Mouse (Mus musculus): ENCODE results near the gene Ghr. TPM values are rescaled to one million over a fixed set of nuclear protein-coding genes. Genes with fewer than 3 reads are reported as not detected.

Gene Ghr
- total and polyA plus RNA-seq, 2 experiments from 2014 or later = 5.7 to 8.0 TPM

DNA sequence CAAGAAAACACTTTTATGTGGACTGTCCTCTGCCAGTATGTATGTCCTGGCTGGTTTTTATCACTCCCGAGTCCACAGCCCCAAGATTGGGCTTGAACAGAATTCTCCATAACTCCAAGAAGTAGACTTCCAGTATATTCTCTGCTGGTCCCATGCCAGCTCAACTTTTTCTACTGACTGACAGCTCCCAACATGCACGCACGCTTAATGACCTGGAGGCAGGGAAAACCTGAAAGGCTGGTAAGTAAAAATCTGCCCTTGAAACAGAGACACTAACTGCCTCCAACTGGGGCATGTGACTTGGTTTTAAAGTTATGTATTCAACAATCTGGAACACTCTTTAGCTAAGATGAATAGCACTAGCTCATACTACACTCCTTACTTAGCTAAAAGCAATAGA, 81.6 kb downstream of the Ghr start:
- H3K4me1 ChIP-seq (ENCODE audit: insufficient read depth) = no peaks in the 10 kb centered on the region
- no peaks in the 10 kb centered on the region for H3K27me3 ChIP-seq (ENCODE audit: insufficient read depth, low read length)
- no peaks in the 10 kb centered on the region for H3K9me3 ChIP-seq (ENCODE audit: low read length)
- H3K4me3 ChIP-seq (ENCODE audit: low read depth, low read length) = no peak overlapping the region
- H3K36me3 ChIP-seq (ENCODE audit: insufficient read depth) = no peaks in the 10 kb centered on the region
- no peak overlapping the region for H3K4me2 ChIP-seq (ENCODE audit: low read depth)
- DNase-seq (no peak), ATAC-seq (no peak)
- 80% methylated on average over 3 of the region's 3 CpGs for WGBS
- H3K9ac ChIP-seq = no peak overlapping the region
- H3K27ac ChIP-seq (ENCODE audit: low read depth, low read length) = no peak overlapping the region
- no peak for TF ChIP-seq CTCF (IDR thresholded peaks at IDR 0.05; ENCODE audit: low read depth)

DNA sequence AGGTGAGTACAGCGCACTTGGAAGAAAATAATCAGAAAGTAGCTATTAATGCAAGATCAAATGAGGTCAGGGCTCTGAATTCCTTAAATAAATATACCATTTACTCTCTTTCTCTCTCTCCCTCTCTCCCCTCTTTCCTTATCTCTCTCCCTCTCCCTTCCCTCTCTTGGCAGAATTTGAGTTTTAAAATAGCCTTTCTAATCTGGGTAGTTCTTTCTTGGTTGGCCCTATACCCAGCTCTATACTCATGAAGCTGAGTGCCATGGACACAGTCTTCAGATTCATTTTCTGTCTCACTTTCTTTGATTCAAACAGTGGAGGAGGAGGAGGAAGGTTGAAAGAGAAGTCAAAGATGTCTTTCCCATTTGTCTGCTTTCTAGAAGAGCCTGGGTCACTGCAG, 84.3 kb downstream of the Ghr start:
- DNase-seq (no peak), ATAC-seq (no peak)
- H3K4me3 ChIP-seq (ENCODE audit: low read depth, low read length) = no peak overlapping the region
- no peaks in the 10 kb centered on the region for H3K4me1 ChIP-seq (ENCODE audit: insufficient read depth)
- H3K27ac ChIP-seq (ENCODE audit: low read depth, low read length) = no peak overlapping the region
- 91% methylated on average over 1 of the region's 1 CpGs for WGBS
- no peak for TF ChIP-seq CTCF (IDR thresholded peaks at IDR 0.05; ENCODE audit: low read depth)
- H3K9ac ChIP-seq = no peak overlapping the region
- no peaks in the 10 kb centered on the region for H3K27me3 ChIP-seq (ENCODE audit: insufficient read depth, low read length)
- no peak overlapping the region for H3K4me2 ChIP-seq (ENCODE audit: low read depth)
- H3K36me3 ChIP-seq (ENCODE audit: insufficient read depth) = no peaks in the 10 kb centered on the region
- H3K9me3 ChIP-seq (ENCODE audit: low read length) = no peaks in the 10 kb centered on the region

DNA sequence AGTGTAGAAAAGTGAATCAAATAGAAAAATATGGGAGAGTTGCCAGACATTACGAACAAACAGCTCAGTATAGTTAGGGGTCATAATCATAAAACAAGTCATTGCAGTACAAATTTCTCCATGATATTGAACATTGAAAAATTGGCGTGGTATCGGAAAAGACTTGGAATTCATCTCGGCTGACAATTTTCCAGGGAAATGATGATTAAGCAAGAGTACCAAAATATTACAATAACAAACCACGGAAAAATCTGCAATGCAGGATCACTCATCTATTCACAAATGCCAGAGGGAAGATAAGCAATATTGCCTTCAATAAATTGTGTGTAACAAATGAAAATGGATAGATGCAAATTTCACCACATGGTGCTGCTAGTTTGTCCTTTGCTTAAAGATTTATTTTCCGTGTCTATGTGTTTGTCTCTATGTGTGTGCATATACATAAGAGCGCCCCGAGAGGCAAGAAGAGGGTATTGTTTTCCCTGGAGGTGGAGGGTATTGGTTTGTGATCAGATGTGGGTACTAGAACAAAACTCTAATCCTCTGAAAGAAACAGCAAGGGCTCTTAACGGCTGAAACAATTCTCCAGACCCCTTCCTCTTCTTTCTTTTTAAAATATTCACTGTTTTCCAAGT, 85.2 kb downstream of the Ghr start:
- no peak for TF ChIP-seq CTCF (IDR thresholded peaks at IDR 0.05; ENCODE audit: low read depth)
- Histone ChIP-seq H3K27me3 (ENCODE audit: insufficient read depth, low read length) (no peaks in the 10 kb centered on the region), H3K4me1 (ENCODE audit: insufficient read depth) (no peaks in the 10 kb centered on the region), H3K36me3 (ENCODE audit: insufficient read depth) (no peaks in the 10 kb centered on the region), H3K9me3 (ENCODE audit: low read length) (no peaks in the 10 kb centered on the region), H3K4me3 (ENCODE audit: low read depth, low read length) (no peak overlapping the region), H3K4me2 (ENCODE audit: low read depth) (no peak overlapping the region), H3K9ac (no peak overlapping the region), H3K27ac (ENCODE audit: low read depth, low read length) (no peak overlapping the region)
- DNase-seq (no peak), ATAC-seq (no peak)
- 71% methylated on average over 9 of the region's 9 CpGs for WGBS

DNA sequence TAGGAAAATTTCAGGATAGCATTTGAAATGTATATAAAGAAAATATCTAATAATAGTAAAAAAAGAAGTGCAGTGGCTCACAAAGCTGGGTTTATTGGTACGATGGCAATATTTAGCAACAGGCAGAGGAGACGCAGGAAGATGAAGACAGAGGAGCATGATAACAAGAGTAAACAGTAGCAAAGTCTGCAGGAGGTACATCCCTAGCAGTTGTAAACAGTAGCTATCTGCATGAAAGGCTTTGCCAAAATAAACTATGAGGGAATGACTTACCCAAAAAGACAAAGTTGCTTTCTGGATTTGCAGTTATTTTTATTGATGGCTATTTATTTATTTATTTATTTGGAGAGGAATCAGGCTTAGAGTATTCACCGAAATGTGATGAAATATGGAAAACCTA, 92.4 kb downstream of the Ghr start:
- no peak overlapping the region for H3K9ac ChIP-seq
- no peaks in the 10 kb centered on the region for H3K27me3 ChIP-seq (ENCODE audit: insufficient read depth, low read length)
- H3K4me2 ChIP-seq (ENCODE audit: low read depth) = no peak overlapping the region
- WGBS = 89% methylated on average over 3 of the region's 3 CpGs
- no peak overlapping the region for H3K27ac ChIP-seq (ENCODE audit: low read depth, low read length)
- no peaks in the 10 kb centered on the region for H3K9me3 ChIP-seq (ENCODE audit: low read length)
- no peak overlapping the region for H3K4me3 ChIP-seq (ENCODE audit: low read depth, low read length)
- TF ChIP-seq CTCF (IDR thresholded peaks at IDR 0.05; ENCODE audit: low read depth) = no peak
- no peak for ATAC-seq
- H3K36me3 ChIP-seq (ENCODE audit: insufficient read depth) = no peaks in the 10 kb centered on the region
- no peak for DNase-seq
- no peaks in the 10 kb centered on the region for H3K4me1 ChIP-seq (ENCODE audit: insufficient read depth)

DNA sequence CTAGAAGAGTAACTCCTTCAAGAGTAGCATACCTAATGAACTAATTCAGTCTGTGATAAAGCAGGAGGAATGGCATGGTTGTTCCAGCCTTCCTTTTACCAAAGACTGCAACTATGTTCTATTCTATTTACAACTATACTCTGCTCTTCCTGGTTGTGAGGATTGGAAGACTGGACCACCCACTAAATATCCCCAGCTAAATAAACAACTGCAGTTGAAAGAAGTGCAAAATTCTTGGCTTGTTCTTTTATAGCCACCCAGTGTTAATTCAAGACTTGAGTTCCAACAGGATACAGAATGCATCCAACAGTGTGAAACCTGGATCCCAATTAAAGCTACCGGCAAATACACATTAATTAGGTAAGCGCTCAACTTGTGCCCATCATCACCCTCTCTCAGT, 93.3 kb downstream of the Ghr start:
- H3K27ac ChIP-seq (ENCODE audit: low read depth, low read length) = no peak overlapping the region
- DNase-seq (no peak), ATAC-seq (no peak)
- H3K36me3 ChIP-seq (ENCODE audit: insufficient read depth) = no peaks in the 10 kb centered on the region
- H3K4me2 ChIP-seq (ENCODE audit: low read depth) = no peak overlapping the region
- no peak overlapping the region for H3K4me3 ChIP-seq (ENCODE audit: low read depth, low read length)
- no peak overlapping the region for H3K9ac ChIP-seq
- no peaks in the 10 kb centered on the region for H3K9me3 ChIP-seq (ENCODE audit: low read length)
- TF ChIP-seq CTCF (IDR thresholded peaks at IDR 0.05; ENCODE audit: low read depth) = no peak
- H3K27me3 ChIP-seq (ENCODE audit: insufficient read depth, low read length) = no peaks in the 10 kb centered on the region
- 67% methylated on average over 2 of the region's 2 CpGs for WGBS
- H3K4me1 ChIP-seq (ENCODE audit: insufficient read depth) = no peaks in the 10 kb centered on the region

DNA sequence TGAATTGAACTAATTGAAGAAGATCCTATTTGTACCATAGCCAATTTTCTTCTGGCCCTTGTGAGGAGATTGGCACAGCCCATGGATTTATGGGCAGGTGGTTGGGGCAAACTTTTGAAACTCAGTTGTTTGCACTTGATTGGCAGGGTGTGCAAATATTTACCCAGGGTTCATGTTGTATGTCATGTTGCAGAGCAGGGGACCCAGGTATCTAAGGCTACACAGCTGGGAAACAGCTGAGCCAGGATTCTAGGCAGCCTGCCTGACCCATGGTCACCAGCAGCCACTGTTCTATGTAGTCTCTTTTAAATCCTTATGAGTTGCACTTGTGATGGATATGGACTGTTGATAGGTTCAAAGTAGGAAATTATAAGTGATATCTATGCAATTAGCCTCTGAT, 94.1 kb downstream of the Ghr start:
- no peak for DNase-seq

DNA sequence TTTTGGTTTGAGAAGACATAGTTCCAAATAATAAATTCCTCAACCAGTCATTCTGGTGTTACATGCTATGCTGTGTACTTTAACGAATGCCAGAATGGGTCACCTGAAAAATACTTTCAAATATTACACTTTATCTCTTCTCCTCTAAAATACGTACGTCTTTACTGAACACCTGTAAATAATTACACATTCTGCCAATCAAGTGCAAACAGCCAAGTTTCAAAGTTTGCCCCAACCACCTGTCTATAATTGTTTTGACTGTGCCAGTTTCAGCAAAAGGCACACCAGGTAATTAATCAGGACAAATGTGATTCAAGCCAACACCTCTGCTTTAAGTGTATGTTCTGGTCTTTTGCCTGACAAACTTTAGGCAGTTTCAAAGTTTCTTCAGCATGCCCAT, 94.7 kb downstream of the Ghr start:
- Histone ChIP-seq H3K4me2 (ENCODE audit: low read depth) (no peak overlapping the region), H3K4me1 (ENCODE audit: insufficient read depth) (no peaks in the 10 kb centered on the region), H3K27me3 (ENCODE audit: insufficient read depth, low read length) (no peaks in the 10 kb centered on the region), H3K27ac (ENCODE audit: low read depth, low read length) (no peak overlapping the region), H3K36me3 (ENCODE audit: insufficient read depth) (no peaks in the 10 kb centered on the region), H3K4me3 (ENCODE audit: low read depth, low read length) (no peak overlapping the region), H3K9ac (no peak overlapping the region), H3K9me3 (ENCODE audit: low read length) (no peaks in the 10 kb centered on the region)
- ATAC-seq = no peak
- 89% methylated on average over 3 of the region's 3 CpGs for WGBS
- no peak for TF ChIP-seq CTCF (IDR thresholded peaks at IDR 0.05; ENCODE audit: low read depth)
- DNase-seq = no peak

More for the DNA sequence above, 94.1 kb downstream of the Ghr start:
- TF ChIP-seq CTCF (IDR thresholded peaks at IDR 0.05; ENCODE audit: low read depth) = no peak
- Histone ChIP-seq H3K36me3 (ENCODE audit: insufficient read depth) (no peaks in the 10 kb centered on the region), H3K9me3 (ENCODE audit: low read length) (no peaks in the 10 kb centered on the region), H3K27me3 (ENCODE audit: insufficient read depth, low read length) (no peaks in the 10 kb centered on the region), H3K4me1 (ENCODE audit: insufficient read depth) (no peaks in the 10 kb centered on the region), H3K4me2 (ENCODE audit: low read depth) (no peak overlapping the region), H3K27ac (ENCODE audit: low read depth, low read length) (no peak overlapping the region), H3K4me3 (ENCODE audit: low read depth, low read length) (no peak overlapping the region), H3K9ac (no peak overlapping the region)
- no peak for ATAC-seq
